Mouse (Mus musculus): ENCODE measurements at regions not wholly inside any gene's neighbourhood (a gene's known extent, or its start where the extent isn't known, plus 50 kb on each side); places are given as distances from the start of the nearest gene placed in this dataset.

GRCm38 (mm10) chr13:114726828-114727227 is 91.2 kb upstream of the Mocs2 start:
- no peak for ATAC-seq
- no peak overlapping the region for H3K27ac ChIP-seq (ENCODE audit: low read depth)
- H3K9ac ChIP-seq (replicated peaks): no peak overlapping the region

DNA sequence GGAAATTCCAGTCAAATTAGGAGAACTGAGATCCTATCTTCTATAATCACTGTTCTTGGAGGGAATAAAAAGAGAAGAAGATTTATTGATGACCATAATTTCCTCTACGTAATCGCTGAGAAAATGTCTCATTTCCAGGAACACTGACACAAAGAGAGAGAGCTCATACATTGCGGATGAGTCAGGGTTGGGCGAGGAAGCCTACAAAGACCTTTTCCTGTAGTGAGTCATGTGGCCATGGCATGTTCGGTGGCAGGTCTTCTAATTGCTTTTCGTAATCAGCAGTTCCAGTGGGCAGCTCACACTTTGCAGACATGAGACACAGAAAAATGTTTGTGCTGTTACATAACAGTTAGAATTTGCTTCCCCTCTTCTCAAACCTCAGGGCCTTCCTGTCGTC is 83.0 kb upstream of the Mocs2 start:
- Histone ChIP-seq H3K27ac (ENCODE audit: low read depth) (no peak overlapping the region), H3K4me2 (ENCODE audit: low read depth, low read length) (no peak overlapping the region), H3K9me3 (ENCODE audit: low read length) (no peaks in the 10 kb centered on the region), H3K27me3 (ENCODE audit: insufficient read depth, low read length) (no peaks in the 10 kb centered on the region), H3K36me3 (replicated peaks; ENCODE audit: insufficient read depth, low read length) (no peaks in the 10 kb centered on the region), H3K4me3 (ENCODE audit: low read depth, low read length) (no peak overlapping the region), H3K4me1 (ENCODE audit: insufficient read depth) (no peaks in the 10 kb centered on the region), H3K9ac (replicated peaks) (no peak overlapping the region)
- peak; percentile 40; the same call in 1 of the 2 replicates for ATAC-seq
- no peak for DNase-seq
- 38% methylated on average over 7 of the region's 7 CpGs for WGBS (ENCODE audit: insufficient replicate concordance)
- TF ChIP-seq EP300 (IDR thresholded peaks at IDR 0.05; ENCODE audit: low read depth) (0 out of 2 replicates have a peak, but pooled peaks have one; percentile 23), CTCF (IDR thresholded peaks at IDR 0.05; ENCODE audit: low read depth) (no peak)

More at GRCm38 (mm10) chr13:114726828-114727227, 91.2 kb upstream of the Mocs2 start:
- no peak for DNase-seq
- H3K9me3 ChIP-seq (ENCODE audit: low read length): no peaks in the 10 kb centered on the region
- no peak for TF ChIP-seq EP300 (IDR thresholded peaks at IDR 0.05; ENCODE audit: low read depth)
- no peaks in the 10 kb centered on the region for H3K27me3 ChIP-seq (ENCODE audit: insufficient read depth, low read length)
- H3K4me3 ChIP-seq (ENCODE audit: low read depth, low read length): no peak overlapping the region
- no peaks in the 10 kb centered on the region for H3K4me1 ChIP-seq (ENCODE audit: insufficient read depth)
- WGBS (ENCODE audit: insufficient replicate concordance): 77% methylated on average over 4 of the region's 4 CpGs
- H3K36me3 ChIP-seq (replicated peaks; ENCODE audit: insufficient read depth, low read length): no peaks in the 10 kb centered on the region
- H3K4me2 ChIP-seq (ENCODE audit: low read depth, low read length): no peak overlapping the region

- ATAC-seq (no peak), DNase-seq (no peak)
- TF ChIP-seq CTCF (IDR thresholded peaks at IDR 0.05; ENCODE audit: low read depth): no peak
- TF ChIP-seq EP300 (IDR thresholded peaks at IDR 0.05; ENCODE audit: low read depth): no peak
- no peaks in the 10 kb centered on the region for H3K9me3 ChIP-seq (ENCODE audit: low read length)
- no peak overlapping the region for H3K4me2 ChIP-seq (ENCODE audit: low read depth, low read length)
- H3K27me3 ChIP-seq (ENCODE audit: insufficient read depth, low read length): no peaks in the 10 kb centered on the region
- H3K4me1 ChIP-seq (ENCODE audit: insufficient read depth): no peaks in the 10 kb centered on the region
- 81% methylated on average over 4 of the region's 4 CpGs for WGBS (ENCODE audit: insufficient replicate concordance)
- H3K27ac ChIP-seq (ENCODE audit: low read depth): no peak overlapping the region
- no peak overlapping the region for H3K9ac ChIP-seq (replicated peaks)
- no peaks in the 10 kb centered on the region for H3K36me3 ChIP-seq (replicated peaks; ENCODE audit: insufficient read depth, low read length)
- no peak overlapping the region for H3K4me3 ChIP-seq (ENCODE audit: low read depth, low read length)
Observed at GRCm38 (mm10) chr13:114736066-114736465, 82.0 kb upstream of the Mocs2 start.

DNA sequence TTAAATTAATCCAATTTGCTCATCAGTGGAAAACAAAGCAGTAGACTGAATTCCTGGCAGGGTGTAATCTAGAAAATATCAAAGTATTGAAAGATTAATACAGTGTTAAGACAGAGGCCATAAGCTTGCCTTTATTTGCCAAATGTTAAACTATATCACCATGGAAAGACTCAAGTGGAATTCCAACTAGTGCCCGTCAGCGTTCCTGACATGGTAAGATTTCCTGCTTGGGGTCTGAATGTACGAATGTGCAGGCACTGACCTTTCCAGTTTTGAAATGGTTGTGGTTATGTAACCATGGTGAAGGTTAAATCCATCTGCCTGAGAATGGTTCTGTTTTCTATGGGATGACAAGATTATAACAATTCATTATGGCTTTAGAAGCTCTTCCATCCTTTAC is 75.5 kb upstream of the Mocs2 start:
- no peak overlapping the region for H3K4me3 ChIP-seq (ENCODE audit: low read depth, low read length)
- no peak overlapping the region for H3K27ac ChIP-seq (ENCODE audit: low read depth)
- H3K27me3 ChIP-seq (ENCODE audit: insufficient read depth, low read length): no peaks in the 10 kb centered on the region
- DNase-seq: no peak
- no peaks in the 10 kb centered on the region for H3K9me3 ChIP-seq (ENCODE audit: low read length)
- WGBS (ENCODE audit: insufficient replicate concordance): 66% methylated on average over 3 of the region's 3 CpGs
- no peak overlapping the region for H3K9ac ChIP-seq (replicated peaks)
- no peak overlapping the region for H3K4me2 ChIP-seq (ENCODE audit: low read depth, low read length)
- no peak for ATAC-seq
- H3K4me1 ChIP-seq (ENCODE audit: insufficient read depth): no peaks in the 10 kb centered on the region
- no peaks in the 10 kb centered on the region for H3K36me3 ChIP-seq (replicated peaks; ENCODE audit: insufficient read depth, low read length)
- no peak for TF ChIP-seq CTCF (IDR thresholded peaks at IDR 0.05; ENCODE audit: low read depth)
- TF ChIP-seq EP300 (IDR thresholded peaks at IDR 0.05; ENCODE audit: low read depth): no peak

DNA sequence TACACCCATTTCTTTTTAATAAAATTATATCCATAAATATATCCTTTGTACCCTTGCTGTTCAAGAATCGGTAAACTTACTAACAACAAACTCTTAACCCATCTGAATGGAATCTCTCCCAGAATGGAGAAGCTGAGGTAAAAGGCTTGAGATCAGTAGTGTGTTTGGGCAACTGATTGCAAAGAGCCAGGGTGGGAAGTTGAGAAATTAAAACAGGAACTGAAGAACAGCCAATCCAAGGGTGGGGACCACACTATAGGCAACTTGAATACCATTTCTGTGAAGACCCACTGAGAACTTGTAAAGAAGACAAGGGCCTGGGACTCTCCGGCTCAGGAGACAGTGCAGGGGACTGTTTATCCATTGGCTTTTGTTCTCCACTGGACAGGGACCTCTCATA is 72.2 kb upstream of the Mocs2 start:
- DNase-seq: no peak
- 80% methylated on average over 2 of the region's 2 CpGs for WGBS (ENCODE audit: insufficient replicate concordance)
- Histone ChIP-seq H3K4me3 (ENCODE audit: low read depth, low read length) (no peak overlapping the region), H3K4me1 (ENCODE audit: insufficient read depth) (no peaks in the 10 kb centered on the region), H3K36me3 (replicated peaks; ENCODE audit: insufficient read depth, low read length) (no peaks in the 10 kb centered on the region), H3K4me2 (ENCODE audit: low read depth, low read length) (no peak overlapping the region), H3K27me3 (ENCODE audit: insufficient read depth, low read length) (no peaks in the 10 kb centered on the region), H3K9me3 (ENCODE audit: low read length) (no peaks in the 10 kb centered on the region), H3K27ac (ENCODE audit: low read depth) (no peak overlapping the region), H3K9ac (replicated peaks) (no peak overlapping the region)
- ATAC-seq: 0 out of 2 replicates have a peak, but pooled peaks have one; percentile 33
- TF ChIP-seq EP300 (IDR thresholded peaks at IDR 0.05; ENCODE audit: low read depth) (no peak), CTCF (IDR thresholded peaks at IDR 0.05; ENCODE audit: low read depth) (no peak)

DNA sequence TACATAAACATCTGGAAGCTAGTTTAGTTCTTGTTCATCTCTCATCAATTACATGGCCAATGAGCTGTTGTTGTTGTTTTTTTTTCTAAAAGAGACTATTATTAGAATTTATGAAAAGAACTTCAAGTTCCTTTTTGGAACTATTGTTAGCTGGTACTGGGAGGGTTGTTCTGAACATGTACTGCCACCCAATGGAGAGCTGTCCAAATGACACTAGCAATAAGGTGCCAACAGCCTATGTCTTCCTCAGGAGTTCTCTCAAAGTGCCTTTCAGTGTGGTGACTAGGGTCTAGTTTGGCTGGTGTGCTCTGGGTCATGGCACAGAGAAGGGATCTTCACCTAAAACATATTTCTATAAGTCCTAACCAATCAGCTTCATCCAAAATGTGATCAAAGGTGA is 60.6 kb upstream of the Mocs2 start:
- DNase-seq (peak; percentile 28), ATAC-seq (peak; percentile 56; the same call in 1 of the 2 replicates)
- Histone ChIP-seq H3K4me3 (ENCODE audit: low read depth, low read length) (no peak overlapping the region), H3K27ac (ENCODE audit: low read depth) (no peak overlapping the region), H3K36me3 (replicated peaks; ENCODE audit: insufficient read depth, low read length) (no peaks in the 10 kb centered on the region), H3K27me3 (ENCODE audit: insufficient read depth, low read length) (no peaks in the 10 kb centered on the region), H3K9me3 (ENCODE audit: low read length) (no peaks in the 10 kb centered on the region), H3K4me2 (ENCODE audit: low read depth, low read length) (no peak overlapping the region), H3K9ac (replicated peaks) (no peak overlapping the region), H3K4me1 (ENCODE audit: insufficient read depth) (no peaks in the 10 kb centered on the region)
- no peak for TF ChIP-seq EP300 (IDR thresholded peaks at IDR 0.05; ENCODE audit: low read depth)
- peak; percentile 67 for TF ChIP-seq CTCF (IDR thresholded peaks at IDR 0.05; ENCODE audit: low read depth)

DNA sequence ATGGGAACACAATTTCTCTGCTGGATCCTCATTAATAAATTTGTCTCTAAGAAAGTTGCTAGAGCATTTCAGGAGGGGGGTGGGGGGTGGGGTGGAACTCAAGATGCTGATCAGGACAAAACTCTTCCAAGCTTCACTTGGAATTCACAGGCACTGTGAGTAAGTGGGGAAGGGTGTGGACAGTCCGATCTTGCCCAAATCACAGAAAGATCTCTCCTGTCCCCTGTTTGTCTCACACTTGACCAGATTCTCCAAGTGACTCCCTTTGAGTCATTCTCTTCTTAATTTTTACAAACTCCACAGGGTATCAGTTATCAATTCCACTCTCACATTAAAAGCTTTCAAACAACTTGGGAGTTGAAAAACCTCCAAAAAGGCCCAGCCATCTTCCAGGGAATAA is 58.1 kb upstream of the Mocs2 start:
- no peak for DNase-seq
- Histone ChIP-seq H3K36me3 (replicated peaks; ENCODE audit: insufficient read depth, low read length) (no peaks in the 10 kb centered on the region), H3K4me3 (ENCODE audit: low read depth, low read length) (no peak overlapping the region), H3K9ac (replicated peaks) (no peak overlapping the region), H3K27me3 (ENCODE audit: insufficient read depth, low read length) (no peaks in the 10 kb centered on the region), H3K27ac (ENCODE audit: low read depth) (no peak overlapping the region), H3K9me3 (ENCODE audit: low read length) (no peaks in the 10 kb centered on the region), H3K4me2 (ENCODE audit: low read depth, low read length) (no peak overlapping the region), H3K4me1 (ENCODE audit: insufficient read depth) (no peaks in the 10 kb centered on the region)
- 68% methylated on average over 1 of the region's 1 CpGs for WGBS (ENCODE audit: insufficient replicate concordance)
- TF ChIP-seq EP300 (IDR thresholded peaks at IDR 0.05; ENCODE audit: low read depth) (no peak), CTCF (IDR thresholded peaks at IDR 0.05; ENCODE audit: low read depth) (no peak)
- ATAC-seq: no peak
